Mouse (Mus musculus) thymus, adult 2 months (tissue): ENCODE data around the gene Dlg4. TPM values are rescaled to one million over a fixed set of nuclear protein-coding genes. Genes with fewer than 3 reads are reported as not detected.

ENCODE experiments used
- DNase-seq: peaks from one replicate; pipeline ENCODE4 v3.0.0; 2021
- H3K27ac ChIP-seq: fragments of 200-500 bp; 2 replicates; pipeline ENCODE4 v1.5.1; 2012; ENCODE audit warnings: low read length, control low read depth; ENCODE audit not compliant: control insufficient read depth, insufficient read depth
- H3K27me3 ChIP-seq: fragments of 200-500 bp; 2 replicates; pipeline ENCODE4 v1.6.1; 2012; ENCODE audit warnings: mild to moderate bottlenecking, low read length, moderate library complexity, mixed read lengths; ENCODE audit not compliant: control insufficient read depth, insufficient read depth
- H3K36me3 ChIP-seq: fragments of 200-500 bp; 2 replicates; pipeline ENCODE4 v1.6.1; 2012; ENCODE audit warnings: mild to moderate bottlenecking, low read length, moderate library complexity; ENCODE audit not compliant: control insufficient read depth, insufficient read depth
- H3K4me1 ChIP-seq: fragments of 200-500 bp; replicated peaks from 2 replicates; pipeline ENCODE4 v1.6.1; 2012; ENCODE audit warnings: low read length; ENCODE audit not compliant: control insufficient read depth, insufficient read depth
- H3K4me3 ChIP-seq: fragments of 200-500 bp; 2 replicates; pipeline ENCODE4 v1.5.1; 2012; ENCODE audit warnings: mild to moderate bottlenecking, low read length, control low read depth, moderate library complexity; ENCODE audit not compliant: control insufficient read depth, insufficient read depth
- CTCF ChIP-seq: fragments of 200-500 bp; IDR thresholded peaks from 2 replicates; pipeline ENCODE4 v1.5.1; 2012; ENCODE audit warnings: mild to moderate bottlenecking, control low read depth, low read length, moderate library complexity, borderline replicate concordance; ENCODE audit not compliant: control insufficient read depth, poor library complexity, insufficient read depth; ENCODE audit errors: extremely low read depth
- POLR2A ChIP-seq: fragments of 200-500 bp; IDR thresholded peaks from 2 replicates; pipeline ENCODE4 v1.6.1; 2012; ENCODE audit warnings: mild to moderate bottlenecking, low read length, control low read depth, moderate library complexity; ENCODE audit not compliant: control insufficient read depth, poor library complexity, insufficient read depth; ENCODE audit errors: extremely low read depth
- WGBS: fragments of 180-500 bp; shearing (Covaris S2); methylation state at CpG from one replicate; pipeline ENCODE4 v1.1.7; 2018; 5-methylcytosine and 5-hydroxymethylcytosine counted together
- polyA plus RNA-seq: library from polyadenylated mRNA; depleted of rRNA; stranded (reverse); fragments of >200 nt; gene quantifications from 2 replicates; pipeline ENCODE4 v1.2.3, GENCODE M21; 2012; rRNA removed

Gene Dlg4
- polyA plus RNA-seq, 1 experiment = 72.1 TPM

- Histone ChIP-seq H3K27me3 (no peaks in the 10 kb centered on the region), H3K27ac (no peak overlapping the region), H3K36me3 (no peaks in the 10 kb centered on the region), H3K4me3 (no peak overlapping the region), H3K4me1 (peaks cover 14% of the 10 kb centered on the region)
- TF ChIP-seq CTCF (no peak), POLR2A (no peak)
- 96% methylated on average over 3 of the region's 3 CpGs for WGBS
- DNase-seq = no peak
Measured at GRCm38 (mm10) chr11:70077441-70077840, 60.7 kb downstream of the Dlg4 start.

- TF ChIP-seq POLR2A (no peak), CTCF (no peak)
- no peak overlapping the region for H3K4me3 ChIP-seq
- no peak overlapping the region for H3K27ac ChIP-seq
- no peak for DNase-seq
- H3K36me3 ChIP-seq = no peaks in the 10 kb centered on the region
- no peaks in the 10 kb centered on the region for H3K27me3 ChIP-seq
- H3K4me1 ChIP-seq = peaks cover 18% of the 10 kb centered on the region
- WGBS = 80% methylated on average over 6 of the region's 6 CpGs
Measured at GRCm38 (mm10) chr11:70079175-70079574, 62.4 kb downstream of the Dlg4 start.

- Histone ChIP-seq H3K4me3 (no peak overlapping the region), H3K36me3 (no peaks in the 10 kb centered on the region), H3K27me3 (no peaks in the 10 kb centered on the region), H3K4me1 (peaks cover 18% of the 10 kb centered on the region), H3K27ac (peak overlapping the region; percentile 34; the same call in 1 of the 2 replicates)
- WGBS = 8% methylated on average over 7 of the region's 7 CpGs
- DNase-seq = peak; percentile 77
- no peak for TF ChIP-seq POLR2A
- no peak for TF ChIP-seq CTCF
Measured at GRCm38 (mm10) chr11:70079928-70080327, 63.2 kb downstream of the Dlg4 start.

- TF ChIP-seq POLR2A (no peak), CTCF (no peak)
- H3K36me3 ChIP-seq = no peaks in the 10 kb centered on the region
- peak overlapping the region; percentile 3 for H3K27ac ChIP-seq
- peak; percentile 21 for DNase-seq
- 25% methylated on average over 15 of the region's 15 CpGs for WGBS
- H3K27me3 ChIP-seq = no peaks in the 10 kb centered on the region
- H3K4me3 ChIP-seq = no peak overlapping the region
- H3K4me1 ChIP-seq = peaks cover 18% of the 10 kb centered on the region
Measured at GRCm38 (mm10) chr11:70080803-70081590, 64.3 kb downstream of the Dlg4 start.

GRCm38 (mm10) chr11:70084563-70084962 is 67.8 kb downstream of the Dlg4 start:
- 67% methylated on average over 8 of the region's 8 CpGs for WGBS
- Histone ChIP-seq H3K4me3 (no peak overlapping the region), H3K27ac (no peak overlapping the region), H3K4me1 (peaks cover 18% of the 10 kb centered on the region), H3K27me3 (no peaks in the 10 kb centered on the region), H3K36me3 (no peaks in the 10 kb centered on the region)
- no peak for TF ChIP-seq CTCF
- TF ChIP-seq POLR2A = no peak
- DNase-seq = no peak

GRCm38 (mm10) chr11:70091986-70092783 is 75.4 kb downstream of the Dlg4 start, which contains the start of gene Asgr2:
TSS of gene Asgr2 (plus strand) at chr11:70092644.
- Histone ChIP-seq H3K36me3 (no peaks in the 10 kb centered on the region), H3K4me1 (no peaks in the 10 kb centered on the region), H3K27ac (no peak within 1 kb of the TSS), H3K27me3 (no peaks in the 10 kb centered on the region), H3K4me3 (no peak within 1 kb of the TSS)
- no peak for DNase-seq
- WGBS = 65% methylated on average over 12 of the region's 12 CpGs
- no peak for TF ChIP-seq CTCF
- TF ChIP-seq POLR2A = no peak

Other genes with a start within 250 kb of the Dlg4 start
- gene Chrnb1, start 221.0 kb upstream of the Dlg4 start, polyA plus RNA-seq = 12.9 and 15.7 TPM in 2 replicates
- 1.7 and 2.4 TPM in 2 replicates for gene Fgf11, start 215.1 kb upstream of the Dlg4 start, polyA plus RNA-seq
- gene Tmem102, start 211.3 kb upstream of the Dlg4 start, polyA plus RNA-seq = 4.7 and 5.1 TPM in 2 replicates
- gene Gm39566, start 201.6 kb upstream of the Dlg4 start, polyA plus RNA-seq = 0.05 TPM in 1 of 2 replicates, not detected in the other
- 0.22 TPM in 1 of 2 replicates, not detected in the other for gene Spem2, start 198.5 kb upstream of the Dlg4 start, polyA plus RNA-seq
- 0.20 and 0.61 TPM in 2 replicates for gene Spem1, start 194.8 kb upstream of the Dlg4 start, polyA plus RNA-seq
- 14.4 and 15.3 TPM in 2 replicates for gene Nlgn2, start 179.2 kb upstream of the Dlg4 start, polyA plus RNA-seq
- 160 and 224 TPM in 2 replicates for gene Tmem256, start 178.4 kb upstream of the Dlg4 start, polyA plus RNA-seq
- 132 and 142 TPM in 2 replicates for gene Plscr3, start 170.6 kb upstream of the Dlg4 start, polyA plus RNA-seq
- gene Tnk1, start 158.2 kb upstream of the Dlg4 start, polyA plus RNA-seq = 2.6 and 3.1 TPM in 2 replicates
- not detected in 2 replicates for gene Tmem95, start 138.9 kb upstream of the Dlg4 start, polyA plus RNA-seq
- gene Kctd11, start 135.5 kb upstream of the Dlg4 start, polyA plus RNA-seq = 6.2 and 8.0 TPM in 2 replicates
- gene Acap1, start 121.4 kb upstream of the Dlg4 start, polyA plus RNA-seq = 405 and 462 TPM in 2 replicates
- 7.1 and 10.2 TPM in 2 replicates for gene 2810408A11Rik, start 116.0 kb upstream of the Dlg4 start, polyA plus RNA-seq
- 85.3 and 90.7 TPM in 2 replicates for gene Neurl4, start 115.9 kb upstream of the Dlg4 start, polyA plus RNA-seq
- 236 and 272 TPM in 2 replicates for gene Gps2, start 103.1 kb upstream of the Dlg4 start, polyA plus RNA-seq
- 618 and 719 TPM in 2 replicates for gene Eif5a, start 95.0 kb upstream of the Dlg4 start, polyA plus RNA-seq
- 20.0 and 49.6 TPM in 2 replicates for gene Ybx2, start 81.1 kb upstream of the Dlg4 start, polyA plus RNA-seq
- 36.3 and 58.9 TPM in 2 replicates for gene Slc2a4, start 68.8 kb upstream of the Dlg4 start, polyA plus RNA-seq
- 6.0 and 6.5 TPM in 2 replicates for gene Cldn7, start 52.2 kb upstream of the Dlg4 start, polyA plus RNA-seq
- 133 and 148 TPM in 2 replicates for gene Ctdnep1, start 35.8 kb upstream of the Dlg4 start, polyA plus RNA-seq
- gene Elp5, start 34.4 kb upstream of the Dlg4 start, polyA plus RNA-seq = 69.4 and 75.3 TPM in 2 replicates
- 270 and 395 TPM in 2 replicates for gene Gabarap, start 25.8 kb upstream of the Dlg4 start, polyA plus RNA-seq
- gene Phf23, start 21.2 kb upstream of the Dlg4 start, polyA plus RNA-seq = 36.5 and 43.4 TPM in 2 replicates
- gene Dvl2, start 16.3 kb upstream of the Dlg4 start, polyA plus RNA-seq = 52.4 and 55.7 TPM in 2 replicates
- gene Acadvl, start 1.5 kb upstream of the Dlg4 start, polyA plus RNA-seq = 88.5 and 110 TPM in 2 replicates
- 1.3 TPM in 1 of 2 replicates, not detected in the other for gene Asgr1, start 37.1 kb downstream of the Dlg4 start, polyA plus RNA-seq
- gene Asgr2, start 75.7 kb downstream of the Dlg4 start, polyA plus RNA-seq = 0.65 and 1.2 TPM in 2 replicates
- 6.4 and 6.8 TPM in 2 replicates for gene Mgl2, start 113.4 kb downstream of the Dlg4 start, polyA plus RNA-seq
- 4.1 and 4.6 TPM in 2 replicates for gene Clec10a, start 139.3 kb downstream of the Dlg4 start, polyA plus RNA-seq
- 4.5 and 5.3 TPM in 2 replicates for gene Slc16a11, start 195.8 kb downstream of the Dlg4 start, polyA plus RNA-seq
- 2.9 and 6.1 TPM in 2 replicates for gene Slc16a13, start 204.1 kb downstream of the Dlg4 start, polyA plus RNA-seq
- 0.97 and 1.6 TPM in 2 replicates for gene Bcl6b, start 212.9 kb downstream of the Dlg4 start, polyA plus RNA-seq
- 150 and 153 TPM in 2 replicates for gene 0610010K14Rik, start 221.0 kb downstream of the Dlg4 start, polyA plus RNA-seq
- gene Gm21988, start 222.9 kb downstream of the Dlg4 start, polyA plus RNA-seq = 11.1 and 11.6 TPM in 2 replicates
- gene Rnasek, start 222.9 kb downstream of the Dlg4 start, polyA plus RNA-seq = 173 and 186 TPM in 2 replicates
- 0.68 and 1.2 TPM in 2 replicates for gene Alox12, start 238.4 kb downstream of the Dlg4 start, polyA plus RNA-seq